In genomic region chr2:102091516-102092350, GRCm38 (mm10) we compare ENCODE assay signal across 9 mouse cellular contexts.
A peak's percentile ranks its signal among the peaks of the same experiment; 100 is the strongest.
DNase-seq lines count a peak whose midpoint lies in the region; ATAC-seq and TF ChIP-seq lines count a peak whose summit lies in the region.
"Had no signal": no experiment of that assay in that cellular context is flagged by ENCODE, and none has a peak within 500 bp of the region (broad histone marks: within the 10 kb centered on the region; RNA-seq: fewer than 3 reads in every experiment).

No protein-coding gene starts in this region.

- no peak overlapping the region for H3K9ac ChIP-seq in limb, embryonic 14.5 days (ENCODE audit: low read depth, low read length, severe bottlenecking)
- no peak overlapping the region for H3K9ac ChIP-seq in stomach, postnatal 0 days (ENCODE audit: low read length)

- H3K27ac ChIP-seq in limb, embryonic 14.5 days (replicated peaks; ENCODE audit: low read depth, low read length): 0 out of 2 replicates have a peak overlapping the region, but pooled peaks have one; percentile 28
- H3K27ac ChIP-seq in stomach, postnatal 0 days (replicated peaks): no peak overlapping the region

- WGBS in limb, embryonic 14.5 days: 47% methylated on average over 8 of the region's 8 CpGs
- WGBS in stomach, postnatal 0 days: 18% methylated on average over 8 of the region's 8 CpGs

- TF ChIP-seq CTCF in stomach, postnatal 0 days (IDR thresholded peaks at IDR 0.05; ENCODE audit: low read depth): peak; percentile 90

- no peak overlapping the region for H3K4me3 ChIP-seq in limb, embryonic 14.5 days (replicated peaks; ENCODE audit: low read length)
- no peak overlapping the region for H3K4me3 ChIP-seq in stomach, postnatal 0 days (ENCODE audit: low read depth, low read length)
- H3K4me3 ChIP-seq: erythroblast, embryonic 14.5 days had no signal

- H3K4me2 ChIP-seq in limb, embryonic 14.5 days (replicated peaks; ENCODE audit: low read depth, low read length, severe bottlenecking): no peak overlapping the region
- H3K4me2 ChIP-seq in stomach, postnatal 0 days (replicated peaks; ENCODE audit: low read depth): no peak overlapping the region

- H3K9me3 ChIP-seq in limb, embryonic 14.5 days (ENCODE audit: control insufficient read depth, low read length): no peaks in the 10 kb centered on the region
- no peaks in the 10 kb centered on the region for H3K9me3 ChIP-seq in stomach, postnatal 0 days (ENCODE audit: control insufficient read depth, low read length)

- H3K36me3 ChIP-seq in limb, embryonic 14.5 days (ENCODE audit: control insufficient read depth, insufficient read depth, low read length): peaks cover 4% of the 10 kb centered on the region; the same call in 1 of the 2 replicates
- no peaks in the 10 kb centered on the region for H3K36me3 ChIP-seq in stomach, postnatal 0 days (ENCODE audit: control insufficient read depth, insufficient read depth, low read length)

- TF ChIP-seq POLR2A in limb, embryonic 14.5 days (IDR thresholded peaks at IDR 0.05; ENCODE audit: borderline replicate concordance, extremely low read depth, insufficient read depth, insufficient read length): no peak

- peaks cover 19% of the 10 kb centered on the region for H3K4me1 ChIP-seq in limb, embryonic 14.5 days (ENCODE audit: control insufficient read depth, insufficient read depth, low read length)
- H3K4me1 ChIP-seq in stomach, postnatal 0 days (replicated peaks; ENCODE audit: control insufficient read depth, insufficient read depth): no peaks in the 10 kb centered on the region

- DNase-seq in 3T3-L1 (ENCODE audit: low read depth, low spot score): peak; percentile 87
- peak; percentile 10 for DNase-seq in T-cell, adult 2 months (ENCODE audit: low spot score)
- DNase-seq in cerebellum, postnatal 4 days (ENCODE audit: low spot score in 2 of 2): peak; percentile 44 to 76
- peak; percentile 67 for DNase-seq in gastrocnemius, postnatal 10 days
- peak; percentile 68 for DNase-seq in kidney, adult 9 months
- peak; percentile 82 for DNase-seq in limb, embryonic 14.5 days (ENCODE audit: low spot score)
- DNase-seq in neural tube, embryonic 10.5 days (ENCODE audit: extremely low spot score, low spot score): peak; percentile 69
- peak; percentile 71 for DNase-seq in stomach, postnatal 0 days (ENCODE audit: low spot score)

- no peaks in the 10 kb centered on the region for H3K27me3 ChIP-seq in limb, embryonic 14.5 days (ENCODE audit: control insufficient read depth, insufficient read depth, low read length)
- no peaks in the 10 kb centered on the region for H3K27me3 ChIP-seq in stomach, postnatal 0 days (ENCODE audit: control insufficient read depth, insufficient read depth, low read length)

- TF ChIP-seq EP300 in stomach, postnatal 0 days (optimal IDR thresholded peaks at IDR 0.05): no peak

- ATAC-seq in limb, embryonic 14.5 days (ENCODE audit: low FRiP score, low read depth): peak; percentile 83; the same call in 1 of the 2 replicates
- peak; percentile 70 for ATAC-seq in stomach, postnatal 0 days (ENCODE audit: low FRiP score, low TSS enrichment)

Comparison
In these comparisons a context has a peak if more than half of its experiments do, and no peak if none do; other contexts are left out.
1. DNase-seq: peak in every context shown above with its lines; median percentile 87 in 3T3-L1; 82 in limb, embryonic 14.5 days; 71 in stomach, postnatal 0 days; 69 in neural tube, embryonic 10.5 days; 68 in kidney, adult 9 months; 67 in gastrocnemius, postnatal 10 days; 60 in cerebellum, postnatal 4 days; 10 in T-cell, adult 2 months.